Mouse (Mus musculus) midbrain, embryonic 14.5 days (tissue): ENCODE measurements at regions not wholly inside any gene's neighbourhood (a gene's known extent, or its start where the extent isn't known, plus 50 kb on each side); places are given as distances from the start of the nearest gene placed in this dataset.
"Not testable (repeated sequence)": the region's sequence is repeated elsewhere in the genome, so short reads cannot be mapped to it uniquely, and the experiment has no call there.

Experiments
- ATAC-seq: fragments of 200-750 bp; cut with Nextera tagmentation; 2 replicates; pipeline ENCODE4 v1.8.0; 2017; ENCODE audit warnings: moderate number of reproducible peaks, moderate library complexity; ENCODE audit not compliant: low FRiP score, low TSS enrichment
- DNase-seq: peaks from one replicate; pipeline ENCODE4 v3.0.0-alpha.2; 2015
- H3K27ac ChIP-seq: fragments of 300-500 bp; sonication (generic); replicated peaks from 2 replicates; pipeline ENCODE4 v1.5.1; 2014; ENCODE audit warnings: mild to moderate bottlenecking, low read depth, low read length, moderate library complexity
- H3K27me3 ChIP-seq: fragments of 300-500 bp; sonication (generic); 2 replicates; pipeline ENCODE4 v1.6.1; 2014; ENCODE audit warnings: low read length, control low read depth, mixed read lengths; ENCODE audit not compliant: control insufficient read depth, insufficient read depth
- H3K36me3 ChIP-seq: fragments of 300-500 bp; sonication (generic); 2 replicates; pipeline ENCODE4 v1.6.1; 2014; ENCODE audit warnings: low read length, control low read depth; ENCODE audit not compliant: control insufficient read depth, insufficient read depth
- H3K4me1 ChIP-seq: fragments of 300-500 bp; sonication (generic); 2 replicates; pipeline ENCODE4 v1.6.1; 2014; ENCODE audit warnings: mild to moderate bottlenecking, antibody characterized with exemption, low read length, control low read depth; ENCODE audit not compliant: control insufficient read depth, insufficient read depth
- H3K4me2 ChIP-seq: fragments of 300-500 bp; sonication (generic); 2 replicates; pipeline ENCODE4 v1.6.1; 2014; ENCODE audit warnings: mild to moderate bottlenecking, low read length, moderate library complexity
- H3K4me3 ChIP-seq: fragments of 300-500 bp; sonication (generic); replicated peaks from 2 replicates; pipeline ENCODE4 v1.5.1; 2014; ENCODE audit warnings: low read depth, low read length
- H3K9ac ChIP-seq: fragments of 300-500 bp; sonication (generic); replicated peaks from 2 replicates; pipeline ENCODE4 v1.6.1; 2014; ENCODE audit warnings: mild to moderate bottlenecking, low read length, moderate library complexity
- H3K9me3 ChIP-seq: fragments of 300-500 bp; sonication (generic); 2 replicates; pipeline ENCODE4 v1.6.1; 2016; ENCODE audit warnings: low read length, control low read depth, mixed read lengths; ENCODE audit not compliant: control insufficient read depth
- WGBS: fragments of 180-500 bp; shearing (Covaris S2); extraction: QIAGEN DNeasy Blood & Tissue Kit; methylation state at CpG from one replicate; pipeline ENCODE4 v1.1.7; 2014; 5-methylcytosine and 5-hydroxymethylcytosine counted together

GRCm38 (mm10) chr13:86494721-86495120 lies 448.0 kb upstream of the Cox7c start:
- no peaks in the 10 kb centered on the region for H3K9me3 ChIP-seq
- H3K27me3 ChIP-seq, result no peaks in the 10 kb centered on the region
- DNase-seq, result no peak
- H3K4me1 ChIP-seq, result no peaks in the 10 kb centered on the region
- WGBS, result 19% methylated on average over 2 of the region's 2 CpGs
- no peaks in the 10 kb centered on the region for H3K36me3 ChIP-seq
- no peak overlapping the region for H3K9ac ChIP-seq
- no peak overlapping the region for H3K4me2 ChIP-seq
- ATAC-seq, result 0 out of 2 replicates have a peak, but pooled peaks have one; percentile 11
- H3K4me3 ChIP-seq, result no peak overlapping the region
- 0 out of 2 replicates have a peak overlapping the region, but pooled peaks have one; percentile 8 for H3K27ac ChIP-seq

GRCm38 (mm10) chr13:86468752-86469151 lies 422.0 kb upstream of the Cox7c start:
- 81% methylated on average over 4 of the region's 4 CpGs for WGBS
- no peak overlapping the region for H3K4me3 ChIP-seq
- H3K9me3 ChIP-seq, result no peaks in the 10 kb centered on the region
- no peak overlapping the region for H3K4me2 ChIP-seq
- H3K27ac ChIP-seq, result no peak overlapping the region
- H3K9ac ChIP-seq, result no peak overlapping the region
- no peaks in the 10 kb centered on the region for H3K36me3 ChIP-seq
- no peak for DNase-seq
- H3K27me3 ChIP-seq, result no peaks in the 10 kb centered on the region
- no peaks in the 10 kb centered on the region for H3K4me1 ChIP-seq
- ATAC-seq, result no peak

- Histone ChIP-seq H3K36me3 (no peaks in the 10 kb centered on the region), H3K27me3 (no peaks in the 10 kb centered on the region), H3K9me3 (no peaks in the 10 kb centered on the region), H3K4me1 (no peaks in the 10 kb centered on the region), H3K4me3 (no peak overlapping the region), H3K9ac (no peak overlapping the region), H3K27ac (no peak overlapping the region), H3K4me2 (no peak overlapping the region)
- DNase-seq (no peak), ATAC-seq (no peak)
- 93% methylated on average over 2 of the region's 2 CpGs for WGBS
Measured at GRCm38 (mm10) chr13:86422646-86423045, 375.9 kb upstream of the Cox7c start.

- no peaks in the 10 kb centered on the region for H3K27me3 ChIP-seq
- H3K4me2 ChIP-seq, result no peak overlapping the region
- no peaks in the 10 kb centered on the region for H3K36me3 ChIP-seq
- H3K27ac ChIP-seq, result no peak overlapping the region
- H3K9ac ChIP-seq, result no peak overlapping the region
- H3K4me3 ChIP-seq, result no peak overlapping the region
- H3K4me1 ChIP-seq, result no peaks in the 10 kb centered on the region
- DNase-seq (no peak), ATAC-seq (no peak)
- WGBS, result 92% methylated on average over 3 of the region's 3 CpGs
- H3K9me3 ChIP-seq, result no peaks in the 10 kb centered on the region
Measured at GRCm38 (mm10) chr13:86381363-86381762, 334.7 kb upstream of the Cox7c start.

GRCm38 (mm10) chr13:86379168-86379567 lies 332.5 kb upstream of the Cox7c start:
- not testable (repeated sequence) for H3K4me3 ChIP-seq, H3K4me1 ChIP-seq, H3K9ac ChIP-seq, ATAC-seq, H3K27me3 ChIP-seq, H3K4me2 ChIP-seq, H3K27ac ChIP-seq, H3K36me3 ChIP-seq, H3K9me3 ChIP-seq, DNase-seq
- 35% methylated on average over 7 of the region's 7 CpGs for WGBS

GRCm38 (mm10) chr13:86375836-86376235 lies 329.1 kb upstream of the Cox7c start:
- no peak overlapping the region for H3K4me3 ChIP-seq
- H3K4me2 ChIP-seq, result no peak overlapping the region
- DNase-seq (peak; percentile 2), ATAC-seq (no peak)
- H3K9me3 ChIP-seq, result no peaks in the 10 kb centered on the region
- no peaks in the 10 kb centered on the region for H3K4me1 ChIP-seq
- H3K27ac ChIP-seq, result no peak overlapping the region
- H3K27me3 ChIP-seq, result no peaks in the 10 kb centered on the region
- H3K36me3 ChIP-seq, result no peaks in the 10 kb centered on the region
- no peak overlapping the region for H3K9ac ChIP-seq

GRCm38 (mm10) chr13:86345931-86346330 lies 299.2 kb upstream of the Cox7c start:
- ATAC-seq (no peak), DNase-seq (no peak)
- H3K27ac ChIP-seq, result no peak overlapping the region
- no peaks in the 10 kb centered on the region for H3K4me1 ChIP-seq
- no peak overlapping the region for H3K4me2 ChIP-seq
- H3K9ac ChIP-seq, result no peak overlapping the region
- H3K27me3 ChIP-seq, result no peaks in the 10 kb centered on the region
- 77% methylated on average over 2 of the region's 2 CpGs for WGBS
- no peaks in the 10 kb centered on the region for H3K9me3 ChIP-seq
- H3K36me3 ChIP-seq, result no peaks in the 10 kb centered on the region
- H3K4me3 ChIP-seq, result no peak overlapping the region

- no peak for DNase-seq
- no peaks in the 10 kb centered on the region for H3K36me3 ChIP-seq
- no peak overlapping the region for H3K9ac ChIP-seq
- 93% methylated on average over 2 of the region's 2 CpGs for WGBS
- H3K27me3 ChIP-seq, result no peaks in the 10 kb centered on the region
- no peak overlapping the region for H3K4me3 ChIP-seq
- H3K27ac ChIP-seq, result no peak overlapping the region
- H3K9me3 ChIP-seq, result no peaks in the 10 kb centered on the region
- no peak overlapping the region for H3K4me2 ChIP-seq
- H3K4me1 ChIP-seq, result no peaks in the 10 kb centered on the region
- ATAC-seq, result no peak
Measured at GRCm38 (mm10) chr13:86344922-86345694, 298.4 kb upstream of the Cox7c start.

GRCm38 (mm10) chr13:86336471-86336870 lies 289.8 kb upstream of the Cox7c start:
- Histone ChIP-seq H3K9ac (no peak overlapping the region), H3K4me3 (no peak overlapping the region), H3K4me2 (no peak overlapping the region), H3K27ac (no peak overlapping the region), H3K27me3 (no peaks in the 10 kb centered on the region), H3K9me3 (no peaks in the 10 kb centered on the region), H3K36me3 (no peaks in the 10 kb centered on the region), H3K4me1 (no peaks in the 10 kb centered on the region)
- ATAC-seq (no peak), DNase-seq (no peak)
- WGBS, result 85% methylated on average over 3 of the region's 3 CpGs
